Mouse (Mus musculus) Patski (cell line): ENCODE measurements around the gene Elobl. TPM values are rescaled to one million over a fixed set of nuclear protein-coding genes. Genes with fewer than 3 reads are reported as not detected.

Experiments
- ATAC-seq: fragments of 100-300 bp; one replicate; pipeline ENCODE4 v1.8.0; 2021
- CTCF ChIA-PET: fragments of 350-600 bp; sonication (Branson Sonifier 250); formaldehyde crosslinking; loops from one replicate; lab custom pipeline; 2022; ENCODE audit warnings: inconsistent platforms; lab: Charles Lee
- POLR2A ChIA-PET: fragments of 350-600 bp; sonication (Branson Sonifier 250); formaldehyde crosslinking; loops from one replicate; lab custom pipeline; 2022; ENCODE audit warnings: antibody characterized with exemption, inconsistent platforms; lab: Charles Lee
- DNase-seq: peaks from one replicate; pipeline ENCODE4 v3.0.0-alpha.2; 2011; ENCODE audit warnings: low read depth, low spot score
- H3K27me3 ChIP-seq: fragments of 371-371 bp; one replicate; pipeline ENCODE4 v1.5.1; 2021
- CTCF ChIP-seq: fragments of 100-300 bp; IDR thresholded peaks from one replicate; pipeline ENCODE4 v1.5.1; 2021
- in situ Hi-C: fragments of 300-500 bp; cut with MboI; formaldehyde crosslinking; loops from 3 replicates; pipeline ENCODE4 v1.11.1; 2018; ENCODE audit warnings: low pct_unique_long_range_greater_than_20kb, mixed read lengths
- polyA plus RNA-seq: library from polyadenylated mRNA; unstranded; gene quantifications from one replicate; pipeline ENCODE4 v1.2.3, GENCODE M21; 2021

The Elobl gene
- polyA plus RNA-seq, 1 experiment from 2014 or later, result 1.4 TPM

DNA sequence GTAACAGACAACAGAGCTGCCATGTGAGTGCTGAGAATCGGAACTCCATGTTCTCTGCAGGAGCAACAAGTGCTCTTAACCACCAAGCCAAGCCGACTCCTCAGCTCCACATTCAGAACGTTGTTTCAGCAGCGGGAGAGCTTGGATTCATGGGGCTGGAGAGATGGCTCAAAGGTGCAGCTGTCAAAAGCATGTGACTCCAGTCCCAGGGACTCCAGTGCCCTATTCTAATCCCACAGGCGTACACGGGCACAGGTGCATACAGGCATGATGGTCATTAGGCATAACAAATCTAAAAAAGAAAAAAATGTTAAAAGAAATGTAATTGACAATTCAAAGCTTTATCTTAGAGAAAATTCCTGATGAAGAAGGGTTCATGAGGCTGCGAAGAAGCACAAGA, 26.5 kb upstream of the Elobl start:
- in situ Hi-C loops, result no loop called here
- DNase-seq, result no peak
- TF ChIP-seq CTCF, result no peak
- ChIA-PET CTCF (interaction anchor here (1.0 to 8.0 kb wide), 17 partner anchors 11 to 78 kb away, joined by 3 to 58 read pairs (median 5); no protein-coding TSS in a partner anchor), POLR2A (interaction anchor here (0.6 kb wide), 1 partner anchor 16 kb away, joined by 4 read pairs; no protein-coding TSS in a partner anchor)
- ATAC-seq, result no peak
- no peaks in the 10 kb centered on the region for H3K27me3 ChIP-seq

DNA sequence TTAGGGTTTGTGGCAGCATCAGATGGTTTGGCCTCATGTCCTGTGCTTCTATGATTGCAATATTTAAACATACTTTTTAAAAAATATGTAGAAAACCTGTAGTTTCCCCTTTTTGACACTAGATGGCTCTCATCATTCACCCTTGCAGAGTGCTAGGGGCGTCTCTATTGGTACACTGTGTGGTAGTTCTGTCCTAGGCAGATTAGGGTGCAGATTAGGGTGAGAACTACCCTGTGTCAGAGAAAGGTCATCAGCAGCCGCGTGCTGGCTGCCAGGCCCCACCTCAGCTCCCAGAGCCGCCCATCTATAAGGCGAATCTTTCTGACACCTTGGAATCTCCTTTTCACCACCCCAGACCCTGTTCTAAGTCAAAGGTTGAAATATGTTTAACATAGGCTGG, 22.8 kb upstream of the Elobl start:
- CTCF ChIA-PET, result interaction anchor here (0.7 to 0.9 kb wide), 3 partner anchors 50 to 52 kb away, joined by 3 to 4 read pairs (median 3); no protein-coding TSS in a partner anchor
- DNase-seq, result no peak
- ATAC-seq, result no peak

DNA sequence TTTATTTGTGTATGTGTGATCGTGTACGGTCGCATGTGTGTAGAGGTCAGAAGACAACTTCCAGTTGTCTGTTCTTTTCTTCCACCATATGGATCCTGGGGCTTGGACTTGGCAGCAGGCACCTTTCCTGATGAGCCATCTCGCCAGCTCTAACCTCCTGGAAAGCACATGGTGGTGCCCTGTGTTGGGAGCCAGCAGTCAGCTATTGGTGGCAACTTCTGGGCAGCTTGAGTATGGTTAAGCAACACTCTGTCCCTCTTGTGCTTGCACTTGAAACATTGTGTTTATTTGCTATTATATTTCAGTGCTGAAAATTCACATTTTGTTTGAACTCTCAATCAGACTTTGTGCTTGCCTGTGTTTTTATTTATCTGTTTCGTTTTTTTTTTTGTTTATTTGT, 22.2 kb upstream of the Elobl start:
- ATAC-seq, result no peak

More for the DNA sequence above, 22.8 kb upstream of the Elobl start:
- POLR2A ChIA-PET, result no interaction called here
- H3K27me3 ChIP-seq, result no peaks in the 10 kb centered on the region
- in situ Hi-C loops, result loop anchor here (10.0 kb wide), 1 partner anchor 45 kb away; no protein-coding TSS in a partner anchor
- no peak for TF ChIP-seq CTCF

DNA sequence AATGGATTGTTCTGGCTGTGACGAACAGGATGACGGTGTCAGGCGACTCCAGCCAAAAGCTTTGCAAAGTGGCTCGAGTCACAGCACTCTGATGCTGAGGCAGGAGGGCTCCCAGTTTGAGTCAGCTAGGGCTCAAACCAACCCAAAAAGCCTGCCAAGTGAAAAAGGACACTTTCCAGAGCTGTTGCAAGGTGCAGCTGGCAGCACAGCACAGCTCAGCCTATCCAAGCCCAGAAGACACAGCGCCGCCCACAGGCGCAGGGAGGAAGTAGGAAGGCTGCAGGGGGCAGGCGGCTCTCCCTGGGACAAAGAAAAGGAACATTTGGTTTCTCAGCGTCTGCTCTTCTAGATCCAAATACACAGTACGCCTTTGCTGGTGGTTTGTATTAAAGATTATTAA, 19.9 kb upstream of the Elobl start:
- ATAC-seq, result no peak
- CTCF ChIA-PET, result interaction anchor here (1.6 to 2.7 kb wide), 3 partner anchors 10 to 55 kb away, joined by 3 to 11 read pairs (median 10); no protein-coding TSS in a partner anchor

More for the DNA sequence above, 22.2 kb upstream of the Elobl start:
- ChIA-PET CTCF (interaction anchor here (0.7 to 0.8 kb wide), 2 partner anchors 51 to 53 kb away, joined by 3 read pairs; no protein-coding TSS in a partner anchor), POLR2A (no interaction called here)
- in situ Hi-C loops, result loop anchor here (10.0 kb wide), 1 partner anchor 46 kb away; no protein-coding TSS in a partner anchor
- DNase-seq, result no peak
- no peaks in the 10 kb centered on the region for H3K27me3 ChIP-seq
- no peak for TF ChIP-seq CTCF

DNA sequence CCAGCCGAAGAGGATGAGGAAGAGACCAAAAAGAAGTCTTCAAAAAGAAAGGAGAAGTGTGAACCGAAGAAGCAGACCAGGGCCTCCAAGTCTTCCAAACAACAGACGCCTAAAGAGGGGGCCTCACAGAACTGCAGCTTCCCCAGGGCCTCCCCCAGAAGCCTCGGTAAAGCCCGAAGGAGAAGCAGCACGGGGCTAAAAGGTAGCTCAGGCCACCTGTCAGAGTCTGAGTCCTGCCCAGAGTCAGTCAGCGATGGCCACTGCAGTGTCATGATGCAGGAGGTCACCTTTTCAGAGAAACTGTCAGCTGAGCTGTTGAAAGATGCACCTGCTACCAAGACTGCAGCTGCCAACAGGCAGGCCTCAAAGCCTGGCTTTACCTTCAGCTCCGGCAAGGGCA, 14.6 kb upstream of the Elobl start:
- H3K27me3 ChIP-seq, result no peaks in the 10 kb centered on the region
- in situ Hi-C loops, result loop anchor here (10.0 kb wide), 1 partner anchor 53 kb away; no protein-coding TSS in a partner anchor
- DNase-seq, result no peak
- ChIA-PET CTCF (interaction anchor here (1.1 to 1.7 kb wide), 3 partner anchors 8 to 72 kb away, joined by 3 to 4 read pairs (median 4); partner anchors contain the start of gene Scpep1), POLR2A (no interaction called here)
- no peak for ATAC-seq
- TF ChIP-seq CTCF, result no peak

More for the DNA sequence above, 19.9 kb upstream of the Elobl start:
- TF ChIP-seq CTCF, result no peak
- H3K27me3 ChIP-seq, result no peaks in the 10 kb centered on the region
- POLR2A ChIA-PET, result no interaction called here
- no peak for DNase-seq
- in situ Hi-C loops, result loop anchor here (10.0 kb wide), 1 partner anchor 48 kb away; no protein-coding TSS in a partner anchor

DNA sequence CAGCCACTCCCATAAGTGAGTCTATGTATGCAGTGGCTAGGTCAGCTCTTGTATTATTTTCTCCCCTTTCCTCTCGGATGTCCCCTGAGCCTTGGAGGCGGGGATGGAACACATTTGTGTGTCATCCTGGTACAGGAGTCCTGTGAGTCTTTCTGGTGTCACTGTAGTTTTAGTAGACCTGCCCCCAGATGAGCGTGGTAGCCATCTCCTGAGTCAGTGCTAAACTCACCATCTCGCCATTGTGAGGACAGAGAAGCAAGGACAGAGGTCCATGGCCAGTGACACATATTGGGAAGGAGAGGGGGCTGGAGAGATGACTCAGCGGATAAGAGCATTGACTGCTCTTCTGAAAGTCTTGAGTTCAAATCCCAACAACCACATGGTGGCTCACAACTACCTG, 10.5 kb upstream of the Elobl start:
- TF ChIP-seq CTCF, result no peak
- H3K27me3 ChIP-seq, result no peaks in the 10 kb centered on the region
- ChIA-PET CTCF (interaction anchor here (1.4 to 1.8 kb wide), 4 partner anchors 9 to 68 kb away, joined by 3 to 10 read pairs (median 5); no protein-coding TSS in a partner anchor), POLR2A (interaction anchor here (0.6 kb wide), 1 partner anchor 16 kb away, joined by 4 read pairs; no protein-coding TSS in a partner anchor)
- ATAC-seq (no peak), DNase-seq (no peak)
- in situ Hi-C loops, result no loop called here

DNA sequence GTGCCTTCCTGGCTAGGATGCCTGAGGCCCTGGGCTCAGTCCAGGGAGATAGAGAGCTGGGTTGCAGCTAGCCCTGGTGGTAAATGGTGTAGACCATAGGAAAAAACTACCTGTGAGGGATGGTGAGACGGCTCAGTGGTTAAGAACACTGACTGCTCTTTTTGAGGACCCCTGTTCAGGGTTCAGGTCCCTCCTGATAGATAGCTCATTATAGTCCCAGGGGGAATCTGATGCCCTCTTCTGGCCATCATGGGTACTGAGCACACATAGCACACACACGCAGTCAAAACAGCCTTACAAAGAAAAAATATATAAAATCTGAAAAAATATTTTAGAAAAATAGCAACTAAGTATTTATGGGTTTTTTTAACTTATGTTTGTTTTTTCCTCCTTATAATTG, 9.6 kb upstream of the Elobl start:
- H3K27me3 ChIP-seq, result no peaks in the 10 kb centered on the region
- TF ChIP-seq CTCF, result peak; percentile 69
- in situ Hi-C loops, result no loop called here
- POLR2A ChIA-PET, result interaction anchor here (0.7 kb wide), 1 partner anchor 21 kb away, joined by 3 read pairs; no protein-coding TSS in a partner anchor
- CTCF ChIA-PET, result interaction anchor here (1.0 to 1.8 kb wide), 7 partner anchors 10 to 71 kb away, joined by 3 to 10 read pairs (median 4); no protein-coding TSS in a partner anchor
- ATAC-seq (no peak), DNase-seq (no peak)

DNA sequence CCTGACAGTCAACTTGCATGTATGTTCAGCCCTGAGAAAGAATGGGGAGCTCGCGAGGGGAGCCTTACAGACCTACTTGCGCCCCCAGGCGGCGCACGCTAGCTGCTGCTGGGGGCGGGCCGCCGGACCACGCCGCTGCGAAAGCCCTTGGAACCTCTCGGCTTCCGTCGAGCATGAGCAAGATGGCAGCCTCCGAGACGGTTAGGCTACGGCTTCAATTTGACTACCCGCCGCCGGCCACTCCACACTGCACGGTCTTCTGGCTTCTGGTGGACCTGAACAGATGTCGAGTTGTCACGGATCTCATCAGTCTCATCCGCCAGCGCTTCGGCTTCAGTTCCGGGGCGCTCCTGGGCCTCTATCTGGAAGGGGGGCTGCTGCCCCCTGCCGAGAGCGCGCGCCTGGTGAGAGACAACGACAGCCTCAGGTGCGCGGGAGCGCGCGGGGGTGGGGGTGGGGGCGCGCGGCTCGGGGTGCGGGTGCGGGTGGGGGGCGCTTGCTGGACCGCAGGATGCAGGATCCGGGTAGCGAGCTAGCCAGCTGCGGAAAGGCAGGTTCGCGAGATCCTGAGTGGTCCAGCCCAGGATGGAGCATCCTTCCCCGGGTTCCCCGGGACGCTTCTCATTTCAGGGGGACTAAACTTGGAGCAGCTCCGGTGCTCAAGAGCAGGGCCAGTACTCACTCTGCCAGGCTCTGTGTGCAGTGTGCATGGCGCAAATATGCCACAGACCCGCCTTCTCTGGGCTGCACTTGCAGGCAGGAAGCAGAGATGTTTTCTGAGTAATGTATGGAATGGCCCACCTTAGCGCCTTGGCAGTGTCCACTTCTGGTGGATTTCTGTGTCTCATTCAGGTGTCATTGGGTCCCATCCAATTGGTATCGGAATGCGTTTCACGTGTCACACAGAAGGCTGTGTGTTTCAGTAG, 7.3 kb upstream of the Elobl start:
- H3K27me3 ChIP-seq, result no peaks in the 10 kb centered on the region
- TF ChIP-seq CTCF, result peak; percentile 100
- CTCF ChIA-PET, result interaction anchor here (1.0 to 2.4 kb wide), 6 partner anchors 8 to 125 kb away, joined by 3 to 11 read pairs (median 4); no protein-coding TSS in a partner anchor
- peak; percentile 83 for ATAC-seq
- in situ Hi-C loops, result no loop called here
- peak; percentile 49 for DNase-seq
- POLR2A ChIA-PET, result interaction anchor here (0.6 to 0.7 kb wide), 2 partner anchors 14 to 670 kb away, joined by 3 read pairs; no protein-coding TSS in a partner anchor

DNA sequence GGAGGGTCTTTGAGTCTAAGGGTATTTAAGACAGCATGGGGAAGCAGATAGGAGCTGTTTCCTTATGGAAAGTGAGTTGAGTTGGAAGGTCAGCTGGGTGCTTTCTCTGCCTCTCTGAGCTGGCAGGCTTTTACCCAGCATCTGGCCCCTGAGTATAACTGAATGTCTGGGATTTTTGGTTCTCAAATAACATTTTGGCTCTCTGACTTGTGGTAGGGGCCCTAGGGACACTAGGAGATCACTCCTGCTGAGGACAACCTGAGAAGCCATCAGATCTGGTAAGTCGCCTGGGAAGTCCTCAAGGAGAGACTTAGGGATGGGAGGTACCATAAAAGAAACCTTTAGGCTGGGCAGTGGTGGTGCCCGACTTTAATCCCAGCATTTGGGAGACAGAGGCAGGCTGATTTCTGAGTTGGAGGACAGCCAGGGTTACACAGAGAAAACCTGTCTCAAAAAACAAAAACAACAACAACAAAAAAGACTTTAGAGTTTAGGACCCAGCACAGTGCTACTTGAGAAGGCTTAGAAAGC, 3.5 kb upstream of the Elobl start, which contains the start of gene Coil:
Gene Coil (plus strand): TSS at position 51 of the 531 bp plus-strand sequence.
- POLR2A ChIA-PET, result no interaction called here
- in situ Hi-C loops, result no loop called here
- DNase-seq (no peak), ATAC-seq (no peak)
- no peak for TF ChIP-seq CTCF
- CTCF ChIA-PET, result no interaction called here
- no peaks in the 10 kb centered on the region for H3K27me3 ChIP-seq

DNA sequence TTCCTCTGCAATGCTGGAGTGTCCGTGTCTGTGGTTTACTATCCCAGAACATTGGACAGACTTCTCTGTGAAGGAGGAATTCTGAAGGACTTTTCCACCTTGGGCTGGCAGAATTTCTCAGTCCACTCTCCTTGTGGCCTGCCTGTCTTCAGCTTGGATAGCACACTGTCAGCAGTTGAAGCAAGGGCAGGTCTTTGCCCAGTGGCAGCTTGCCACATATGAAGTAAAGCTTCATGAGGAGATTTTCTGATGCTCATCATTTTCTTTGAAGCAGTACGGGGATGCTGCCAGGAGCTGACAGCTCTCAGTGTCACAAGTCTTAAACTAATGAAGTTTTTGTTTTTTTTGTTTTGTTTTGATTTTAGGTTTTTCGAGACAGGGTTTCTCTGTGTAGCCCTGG, 7.9 kb downstream of the Elobl start:
- H3K27me3 ChIP-seq, result no peaks in the 10 kb centered on the region
- TF ChIP-seq CTCF, result no peak
- CTCF ChIA-PET, result interaction anchor here (1.5 kb wide), 1 partner anchor 20 kb away, joined by 3 read pairs; no protein-coding TSS in a partner anchor
- in situ Hi-C loops, result no loop called here
- ATAC-seq (no peak), DNase-seq (no peak)
- POLR2A ChIA-PET, result interaction anchor here (0.9 kb wide), 1 partner anchor 22 kb away, joined by 4 read pairs; no protein-coding TSS in a partner anchor
